Mouse (Mus musculus) kidney, embryonic 14.5 days (tissue): ENCODE data around the gene Cpeb3. TPM values are rescaled to one million over a fixed set of nuclear protein-coding genes. Genes with fewer than 3 reads are reported as not detected.

Source experiments
- ATAC-seq: fragments of 200-750 bp; cut with Nextera tagmentation; 2 replicates; pipeline ENCODE4 v1.8.0; 2017; ENCODE audit warnings: moderate number of reproducible peaks, mild to moderate bottlenecking, moderate TSS enrichment, moderate library complexity; ENCODE audit not compliant: low FRiP score, low TSS enrichment
- H3K27ac ChIP-seq: fragments of 300-500 bp; sonication (generic); 2 replicates; pipeline ENCODE4 v1.5.1; 2014; ENCODE audit warnings: low read depth, mild to moderate bottlenecking, low read length, moderate library complexity, mixed read lengths
- H3K27me3 ChIP-seq: fragments of 300-500 bp; sonication (generic); 2 replicates; pipeline ENCODE4 v1.6.1; 2014; ENCODE audit warnings: mild to moderate bottlenecking, low read length; ENCODE audit not compliant: control insufficient read depth, insufficient read depth
- H3K36me3 ChIP-seq: fragments of 300-500 bp; sonication (generic); 2 replicates; pipeline ENCODE4 v1.6.1; 2014; ENCODE audit warnings: low read length, mixed read lengths; ENCODE audit not compliant: control insufficient read depth, insufficient read depth
- H3K4me1 ChIP-seq: fragments of 300-500 bp; sonication (generic); 2 replicates; pipeline ENCODE4 v1.6.1; 2014; ENCODE audit warnings: low read length, mixed read lengths; ENCODE audit not compliant: control insufficient read depth, insufficient read depth
- H3K4me2 ChIP-seq: fragments of 300-500 bp; sonication (generic); replicated peaks from 2 replicates; pipeline ENCODE4 v1.6.1; 2014; ENCODE audit warnings: low read depth, mild to moderate bottlenecking, low read length
- H3K4me3 ChIP-seq: fragments of 300-500 bp; sonication (generic); 2 replicates; pipeline ENCODE4 v1.5.1; 2014; ENCODE audit warnings: mild to moderate bottlenecking, low read length
- H3K9ac ChIP-seq: fragments of 300-500 bp; sonication (generic); 2 replicates; pipeline ENCODE4 v1.6.1; 2014; ENCODE audit warnings: low read depth, mild to moderate bottlenecking, low read length, moderate library complexity
- H3K9me3 ChIP-seq: fragments of 300-500 bp; sonication (generic); 2 replicates; pipeline ENCODE4 v1.6.1; 2016; ENCODE audit warnings: low read length; ENCODE audit not compliant: control insufficient read depth
- WGBS: fragments of 180-500 bp; shearing (Covaris S2); extraction: QIAGEN DNeasy Blood & Tissue Kit; methylation state at CpG from one replicate; pipeline ENCODE4 v1.1.7; 2014; 5-methylcytosine and 5-hydroxymethylcytosine counted together
- polyA plus RNA-seq: library from polyadenylated mRNA; unstranded; fragments of >200 nt; fragmentation: Nextera tagmentation; extraction: Ambion mirVana; gene quantifications from 2 replicates; pipeline ENCODE4 v1.2.1, GENCODE M21; 2014

Gene Cpeb3
- polyA plus RNA-seq, 1 experiment from 2014 or later, result 1.0 TPM

GRCm38 (mm10) chr19:37115824-37116223, 92.6 kb downstream of the Cpeb3 start:
- no peak overlapping the region for H3K27ac ChIP-seq
- no peak overlapping the region for H3K4me2 ChIP-seq
- no peak for ATAC-seq
- 87% methylated on average over 1 of the region's 1 CpGs for WGBS
- H3K9ac ChIP-seq, result no peak overlapping the region
- no peaks in the 10 kb centered on the region for H3K27me3 ChIP-seq
- no peaks in the 10 kb centered on the region for H3K36me3 ChIP-seq
- H3K4me3 ChIP-seq, result no peak overlapping the region
- H3K4me1 ChIP-seq, result no peaks in the 10 kb centered on the region
- no peaks in the 10 kb centered on the region for H3K9me3 ChIP-seq

- no peaks in the 10 kb centered on the region for H3K36me3 ChIP-seq
- no peak overlapping the region for H3K9ac ChIP-seq
- H3K4me3 ChIP-seq, result no peak overlapping the region
- no peak overlapping the region for H3K4me2 ChIP-seq
- ATAC-seq, result no peak
- H3K27ac ChIP-seq, result no peak overlapping the region
- H3K9me3 ChIP-seq, result no peaks in the 10 kb centered on the region
- WGBS, result 83% methylated on average over 8 of the region's 8 CpGs
- H3K4me1 ChIP-seq, result no peaks in the 10 kb centered on the region
- no peaks in the 10 kb centered on the region for H3K27me3 ChIP-seq
Measured at GRCm38 (mm10) chr19:37115374-37115773, 93.0 kb downstream of the Cpeb3 start.

- H3K9me3 ChIP-seq, result no peaks in the 10 kb centered on the region
- H3K27me3 ChIP-seq, result no peaks in the 10 kb centered on the region
- H3K4me1 ChIP-seq, result no peaks in the 10 kb centered on the region
- no peak overlapping the region for H3K4me2 ChIP-seq
- H3K36me3 ChIP-seq, result no peaks in the 10 kb centered on the region
- H3K27ac ChIP-seq, result no peak overlapping the region
- H3K9ac ChIP-seq, result no peak overlapping the region
- no peak overlapping the region for H3K4me3 ChIP-seq
- 91% methylated on average over 6 of the region's 6 CpGs for WGBS
- no peak for ATAC-seq
Measured at GRCm38 (mm10) chr19:37111831-37112230, 96.6 kb downstream of the Cpeb3 start.

GRCm38 (mm10) chr19:37110494-37110893, 97.9 kb downstream of the Cpeb3 start:
- no peak overlapping the region for H3K9ac ChIP-seq
- H3K9me3 ChIP-seq, result no peaks in the 10 kb centered on the region
- H3K27me3 ChIP-seq, result no peaks in the 10 kb centered on the region
- H3K4me3 ChIP-seq, result no peak overlapping the region
- ATAC-seq, result no peak
- H3K27ac ChIP-seq, result no peak overlapping the region
- H3K4me1 ChIP-seq, result no peaks in the 10 kb centered on the region
- WGBS, result 56% methylated on average over 1 of the region's 1 CpGs
- no peaks in the 10 kb centered on the region for H3K36me3 ChIP-seq
- H3K4me2 ChIP-seq, result no peak overlapping the region

- Histone ChIP-seq H3K27me3 (no peaks in the 10 kb centered on the region), H3K4me1 (no peaks in the 10 kb centered on the region), H3K4me2 (no peak overlapping the region), H3K9ac (no peak overlapping the region), H3K9me3 (no peaks in the 10 kb centered on the region), H3K4me3 (no peak overlapping the region), H3K36me3 (no peaks in the 10 kb centered on the region), H3K27ac (no peak overlapping the region)
- 62% methylated on average over 4 of the region's 4 CpGs for WGBS
- ATAC-seq, result no peak
Measured at GRCm38 (mm10) chr19:37109853-37110252, 98.5 kb downstream of the Cpeb3 start.

GRCm38 (mm10) chr19:37100689-37101088, 107.7 kb downstream of the Cpeb3 start:
- WGBS, result 95% methylated on average over 2 of the region's 2 CpGs
- ATAC-seq, result no peak
- Histone ChIP-seq H3K4me3 (no peak overlapping the region), H3K4me2 (no peak overlapping the region), H3K9ac (no peak overlapping the region), H3K9me3 (no peaks in the 10 kb centered on the region), H3K36me3 (no peaks in the 10 kb centered on the region), H3K4me1 (no peaks in the 10 kb centered on the region), H3K27ac (no peak overlapping the region), H3K27me3 (no peaks in the 10 kb centered on the region)

- WGBS, result 69% methylated on average over 4 of the region's 4 CpGs
- ATAC-seq, result no peak
- Histone ChIP-seq H3K9ac (no peak overlapping the region), H3K27ac (no peak overlapping the region), H3K9me3 (no peaks in the 10 kb centered on the region), H3K4me2 (no peak overlapping the region), H3K27me3 (no peaks in the 10 kb centered on the region), H3K36me3 (no peaks in the 10 kb centered on the region), H3K4me3 (no peak overlapping the region), H3K4me1 (no peaks in the 10 kb centered on the region)
Measured at GRCm38 (mm10) chr19:37095666-37096330, 112.6 kb downstream of the Cpeb3 start.

- no peak overlapping the region for H3K27ac ChIP-seq
- no peak overlapping the region for H3K4me3 ChIP-seq
- no peaks in the 10 kb centered on the region for H3K9me3 ChIP-seq
- no peaks in the 10 kb centered on the region for H3K27me3 ChIP-seq
- H3K4me1 ChIP-seq, result no peaks in the 10 kb centered on the region
- no peak overlapping the region for H3K9ac ChIP-seq
- ATAC-seq, result no peak
- H3K4me2 ChIP-seq, result no peak overlapping the region
- WGBS, result 94% methylated on average over 3 of the region's 3 CpGs
- H3K36me3 ChIP-seq, result no peaks in the 10 kb centered on the region
Measured at GRCm38 (mm10) chr19:37093181-37093580, 115.2 kb downstream of the Cpeb3 start.

GRCm38 (mm10) chr19:37090146-37091061, 118.0 kb downstream of the Cpeb3 start:
- ATAC-seq, result no peak
- no peaks in the 10 kb centered on the region for H3K9me3 ChIP-seq
- no peaks in the 10 kb centered on the region for H3K36me3 ChIP-seq
- H3K4me3 ChIP-seq, result no peak overlapping the region
- 42% methylated on average over 8 of the region's 8 CpGs for WGBS
- no peaks in the 10 kb centered on the region for H3K27me3 ChIP-seq
- no peak overlapping the region for H3K9ac ChIP-seq
- H3K4me1 ChIP-seq, result no peaks in the 10 kb centered on the region
- no peak overlapping the region for H3K27ac ChIP-seq
- no peak overlapping the region for H3K4me2 ChIP-seq
